Mouse (Mus musculus) heart, adult 2 months (tissue): ENCODE measurements around the gene Mis12. TPM values are rescaled to one million over a fixed set of nuclear protein-coding genes. Genes with fewer than 3 reads are reported as not detected.
A peak's percentile ranks its signal among the peaks of the same experiment; 100 is the strongest.

ENCODE experiments used
- DNase-seq, 2 experiments: peaks; one replicate each; pipeline ENCODE4 v3.0.0; 2021
- H3K27ac ChIP-seq: fragments of 200-600 bp; 2 replicates; pipeline ENCODE4 v1.8.1; 2022
- H3K27me3 ChIP-seq: fragments of 200-500 bp; 2 replicates; pipeline ENCODE4 v1.6.1; 2012; ENCODE audit warnings: mild to moderate bottlenecking, low read length, inconsistent platforms, mixed read lengths; ENCODE audit not compliant: control insufficient read depth, insufficient read depth
- H3K36me3 ChIP-seq: fragments of 200-500 bp; 2 replicates; pipeline ENCODE4 v1.6.1; 2012; ENCODE audit warnings: low read length, inconsistent platforms; ENCODE audit not compliant: control insufficient read depth, insufficient read depth
- H3K4me1 ChIP-seq: fragments of 200-500 bp; 2 replicates; pipeline ENCODE4 v1.6.1; 2011; ENCODE audit warnings: low read length; ENCODE audit not compliant: control insufficient read depth, insufficient read depth
- H3K4me3 ChIP-seq: fragments of 200-600 bp; 2 replicates; pipeline ENCODE4 v1.8.1; 2022
- H3K79me2 ChIP-seq: fragments of 200-500 bp; replicated peaks from 2 replicates; pipeline ENCODE4 v1.6.1; 2012; ENCODE audit warnings: mild to moderate bottlenecking, inconsistent platforms, low read length, moderate library complexity, mixed read lengths; ENCODE audit not compliant: control insufficient read depth, insufficient read depth
- H3K9ac ChIP-seq: fragments of 200-500 bp; 2 replicates; pipeline ENCODE4 v1.6.1; 2012; ENCODE audit warnings: low read depth, mild to moderate bottlenecking, control low read depth, inconsistent platforms, low read length, mixed read lengths
- CTCF ChIP-seq: fragments of 200-600 bp; IDR thresholded peaks from 2 replicates; pipeline ENCODE4 v1.8.1; 2022; ENCODE audit warnings: antibody characterized with exemption, mild to moderate bottlenecking, moderate library complexity
- EP300 ChIP-seq: fragments of 200-500 bp; IDR thresholded peaks from 2 replicates; pipeline ENCODE4 v1.6.1; 2011; ENCODE audit warnings: low read depth, low read length, control low read depth; ENCODE audit not compliant: insufficient read depth
- POLR2A ChIP-seq: fragments of 200-500 bp; IDR thresholded peaks from 2 replicates; pipeline ENCODE4 v1.6.1; 2011; ENCODE audit warnings: mild to moderate bottlenecking, low read depth, low read length, control low read depth; ENCODE audit not compliant: insufficient read depth
- WGBS: fragments of 180-500 bp; shearing (Covaris S2); methylation state at CpG from one replicate; pipeline ENCODE4 v1.1.7; 2018; 5-methylcytosine and 5-hydroxymethylcytosine counted together
- intact Hi-C: fragments of 180-260 bp; cut with DNase I; formaldehyde crosslinking; loops from one replicate; pipeline ENCODE4 v1.15.1; 2025
- polyA plus RNA-seq: library from polyadenylated mRNA; depleted of rRNA; stranded (reverse); fragments of >200 nt; gene quantifications from 2 replicates; pipeline ENCODE4 v1.2.3, GENCODE M21; 2012
- total RNA-seq, 2 experiments: library from RNA; stranded (reverse); gene quantifications; 2 replicates each; pipeline ENCODE4 v1.2.3; 2021

Mis12 gene
- total and polyA plus RNA-seq, 3 experiments = 3.4 to 9.2 (median 7.5) TPM

- no peak overlapping the region for H3K9ac ChIP-seq
- no peak overlapping the region for H3K4me3 ChIP-seq
- no peaks in the 10 kb centered on the region for H3K27me3 ChIP-seq
- intact Hi-C loops = loop anchor here (10.0 kb wide), 1 partner anchor 117 kb away; the partner anchor contains the start of gene Nlrp1a
- TF ChIP-seq EP300 (no peak), CTCF (no peak), POLR2A (no peak)
- 76% methylated on average over 3 of the region's 3 CpGs for WGBS
- H3K4me1 ChIP-seq = no peaks in the 10 kb centered on the region
- no peak overlapping the region for H3K27ac ChIP-seq
- H3K79me2 ChIP-seq = no peaks in the 10 kb centered on the region
- DNase-seq = no peak
- H3K36me3 ChIP-seq = peaks cover 2% of the 10 kb centered on the region
Measured at GRCm38 (mm10) chr11:71028280-71028679, 8.9 kb downstream of the Mis12 start.

GRCm38 (mm10) chr11:71029403-71030118 is 10.2 kb downstream of the Mis12 start:
- Histone ChIP-seq H3K27ac (no peak overlapping the region), H3K4me1 (no peaks in the 10 kb centered on the region), H3K36me3 (peaks cover 2% of the 10 kb centered on the region), H3K79me2 (no peaks in the 10 kb centered on the region), H3K27me3 (no peaks in the 10 kb centered on the region), H3K9ac (no peak overlapping the region), H3K4me3 (no peak overlapping the region)
- intact Hi-C loops = loop anchor here (10.0 kb wide), 1 partner anchor 115 kb away; the partner anchor contains the start of gene Nlrp1a
- no peak for DNase-seq
- WGBS = 73% methylated on average over 3 of the region's 3 CpGs
- TF ChIP-seq POLR2A = no peak
- TF ChIP-seq CTCF = peak; percentile 29; the same call in 1 of the 2 replicates

DNA sequence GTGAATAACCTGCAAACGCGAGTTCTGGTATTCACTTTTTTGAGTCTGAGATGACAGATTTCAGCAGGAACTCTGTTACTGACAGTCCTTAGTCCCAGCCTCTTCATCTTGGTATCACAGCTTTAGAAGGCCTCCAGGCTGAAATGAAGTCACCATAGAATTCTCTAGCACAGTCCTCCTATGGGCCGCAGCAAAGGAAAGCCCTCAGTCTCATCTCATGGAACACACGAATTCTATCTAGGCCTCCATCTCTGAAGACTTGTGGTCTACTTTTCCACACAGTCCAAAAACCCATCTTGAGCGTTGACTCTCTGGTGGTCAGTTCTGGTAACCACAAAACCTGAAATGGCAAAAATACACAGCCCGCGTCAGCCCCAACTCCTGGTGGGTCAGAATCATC is 12.7 kb downstream of the Mis12 start:
- no peaks in the 10 kb centered on the region for H3K36me3 ChIP-seq
- DNase-seq = no peak
- no peak overlapping the region for H3K4me3 ChIP-seq
- intact Hi-C loops = no loop called here
- no peaks in the 10 kb centered on the region for H3K79me2 ChIP-seq
- no peak overlapping the region for H3K27ac ChIP-seq
- WGBS = 75% methylated on average over 7 of the region's 7 CpGs
- H3K27me3 ChIP-seq = no peaks in the 10 kb centered on the region
- no peak overlapping the region for H3K9ac ChIP-seq
- H3K4me1 ChIP-seq = no peaks in the 10 kb centered on the region
- no peak for TF ChIP-seq CTCF
- TF ChIP-seq POLR2A = no peak
- TF ChIP-seq EP300 = no peak

DNA sequence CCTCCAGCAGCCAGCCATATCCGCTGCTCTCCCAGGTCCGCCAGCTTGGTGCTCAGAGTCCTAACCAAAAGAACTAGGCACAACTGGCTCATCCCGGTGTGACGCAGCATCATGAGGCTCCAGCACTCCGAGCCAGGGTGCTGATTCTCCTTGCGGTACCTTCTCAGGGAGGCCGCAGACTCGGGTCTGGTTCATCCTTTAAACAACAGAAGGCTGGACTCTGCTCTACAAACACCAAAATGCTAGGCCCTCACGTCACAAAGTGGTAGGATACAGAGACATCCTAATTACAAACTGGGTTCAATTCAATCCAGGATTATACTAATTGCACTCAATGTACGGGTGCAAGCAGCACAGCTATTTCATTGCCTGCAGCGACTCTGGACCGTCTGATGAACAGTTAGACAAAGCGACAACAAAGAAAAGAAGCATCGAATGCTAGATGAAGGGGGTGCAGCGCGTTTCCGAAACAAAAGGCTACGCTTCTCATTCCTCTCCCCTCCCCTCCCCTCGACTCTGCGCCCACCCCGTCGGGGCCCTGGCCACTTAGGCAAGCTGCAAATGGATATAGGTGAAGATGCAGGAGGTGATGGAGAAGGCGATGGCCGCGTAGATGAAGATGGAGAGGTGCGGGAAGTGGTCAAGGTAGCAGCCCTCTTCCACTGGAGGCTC is 13.2 kb downstream of the Mis12 start:
- 19% methylated on average over 26 of the region's 26 CpGs for WGBS
- no peak overlapping the region for H3K9ac ChIP-seq
- TF ChIP-seq CTCF = no peak
- no peak for TF ChIP-seq EP300
- no peak for TF ChIP-seq POLR2A
- no peaks in the 10 kb centered on the region for H3K27me3 ChIP-seq
- no peak overlapping the region for H3K27ac ChIP-seq
- no peak for DNase-seq
- no peaks in the 10 kb centered on the region for H3K4me1 ChIP-seq
- no peaks in the 10 kb centered on the region for H3K36me3 ChIP-seq
- intact Hi-C loops = no loop called here
- H3K79me2 ChIP-seq = no peaks in the 10 kb centered on the region
- H3K4me3 ChIP-seq = no peak overlapping the region

- peak in 1 of 2 experiments; percentile 4 for DNase-seq
- intact Hi-C loops = no loop called here
- TF ChIP-seq CTCF (no peak), EP300 (no peak), POLR2A (no peak)
- no peaks in the 10 kb centered on the region for H3K79me2 ChIP-seq
- no peak within 1 kb of the TSS for H3K27ac ChIP-seq
- H3K36me3 ChIP-seq = no peaks in the 10 kb centered on the region
- H3K27me3 ChIP-seq = no peaks in the 10 kb centered on the region
- 2% methylated on average over 31 of the region's 31 CpGs for WGBS
- peak within 1 kb of the TSS; percentile 29; the same call in 1 of the 2 replicates for H3K4me3 ChIP-seq
- no peak within 1 kb of the TSS for H3K9ac ChIP-seq
- H3K4me1 ChIP-seq = no peaks in the 10 kb centered on the region
Measured at GRCm38 (mm10) chr11:71033163-71033761, 13.9 kb downstream of the Mis12 start, which contains the start of gene 6330403K07Rik. Gene 6330403K07Rik (minus strand): TSS chr11:71033513.
